Mouse (Mus musculus): ENCODE results near the gene Skiv2l.
"Not testable (repeated sequence)": the region's sequence is repeated elsewhere in the genome, so short reads cannot be mapped to it uniquely, and the experiment has no call there.

- not testable (repeated sequence) for TF ChIP-seq CTCF, EP300 (IDR thresholded peaks at IDR 0.05; ENCODE audit: low read depth)
These were observed 49.2 kb downstream of the Skiv2l start for GRCm38 (mm10) chr17:34800781-34801305.
